Mouse (Mus musculus): ENCODE results near the gene Cmtm4.

Gene Cmtm4

GRCm38 (mm10) chr8:104411468-104411867, 15.9 kb upstream of the Cmtm4 start:
- DNase-seq (ENCODE audit: low read depth, low spot score): no peak

DNA sequence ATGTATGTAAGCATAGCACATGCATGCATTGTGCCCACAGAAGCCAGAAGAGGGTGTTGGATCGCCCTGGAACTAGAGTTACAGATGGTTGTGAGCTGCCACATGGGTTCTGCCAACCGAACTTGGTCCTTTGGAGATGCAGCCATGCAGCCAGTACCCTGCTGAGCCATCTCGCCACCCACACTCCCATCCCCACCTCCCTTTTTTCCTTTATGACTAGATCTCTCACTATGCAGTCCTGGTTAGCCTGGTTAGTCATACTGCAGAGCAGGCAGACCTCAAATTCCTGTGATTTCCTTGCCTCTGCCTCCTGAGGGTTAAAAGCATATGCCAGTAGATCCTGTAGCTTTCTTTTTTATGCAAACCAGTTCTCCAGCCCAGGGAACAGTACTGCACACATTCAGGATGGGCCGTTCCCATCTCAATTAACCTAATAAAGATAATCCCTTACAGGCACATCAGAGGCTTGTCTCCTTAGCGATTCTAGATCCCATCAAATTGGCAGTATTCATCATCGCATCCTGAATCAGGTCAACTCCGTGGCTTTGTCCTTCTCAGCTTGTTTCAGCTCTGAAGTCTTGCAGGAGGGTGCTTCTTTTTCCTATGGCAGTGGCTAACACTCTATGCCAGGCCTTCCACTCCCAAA, 15.1 kb upstream of the Cmtm4 start:
- DNase-seq (ENCODE audit: low read depth, low spot score): no peak

DNA sequence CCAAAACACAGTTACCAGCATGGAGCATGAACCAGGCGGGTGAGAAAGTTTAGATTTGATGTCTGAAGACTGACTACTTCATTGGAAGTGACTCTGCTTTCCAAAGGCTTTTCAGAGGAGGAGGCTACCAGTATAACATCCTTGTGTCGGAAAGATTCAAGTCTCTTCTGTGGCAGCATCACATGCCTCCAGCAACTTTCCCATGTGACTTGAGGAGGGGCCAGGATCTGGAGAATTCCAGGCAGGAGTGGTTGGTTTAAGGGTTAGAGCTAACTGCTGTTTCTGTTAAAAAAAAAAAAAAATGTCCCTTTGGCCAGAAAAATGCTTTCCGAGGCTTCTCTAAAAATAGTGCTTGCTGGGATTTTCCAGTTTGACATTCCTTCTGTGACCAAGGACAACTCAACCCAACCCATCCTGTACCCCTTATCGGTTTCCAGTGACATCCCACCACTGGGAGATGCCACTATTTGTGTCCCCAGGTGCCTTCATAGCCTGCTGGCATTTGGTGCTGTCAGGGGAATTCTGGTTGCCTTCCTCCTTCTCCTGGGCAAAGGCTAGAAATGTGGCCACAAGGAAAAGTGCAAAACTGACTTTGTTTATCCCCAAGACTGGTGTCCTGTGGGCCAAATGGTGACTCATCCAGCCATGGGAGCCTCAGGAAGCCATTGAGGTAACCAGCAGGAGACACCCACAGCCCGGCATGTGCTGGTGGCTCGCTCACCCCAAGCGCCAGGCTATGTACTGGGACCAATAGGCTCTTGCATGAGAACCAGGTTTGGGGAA, 12.9 kb upstream of the Cmtm4 start:
- DNase-seq (ENCODE audit: low read depth, low spot score): no peak

DNA sequence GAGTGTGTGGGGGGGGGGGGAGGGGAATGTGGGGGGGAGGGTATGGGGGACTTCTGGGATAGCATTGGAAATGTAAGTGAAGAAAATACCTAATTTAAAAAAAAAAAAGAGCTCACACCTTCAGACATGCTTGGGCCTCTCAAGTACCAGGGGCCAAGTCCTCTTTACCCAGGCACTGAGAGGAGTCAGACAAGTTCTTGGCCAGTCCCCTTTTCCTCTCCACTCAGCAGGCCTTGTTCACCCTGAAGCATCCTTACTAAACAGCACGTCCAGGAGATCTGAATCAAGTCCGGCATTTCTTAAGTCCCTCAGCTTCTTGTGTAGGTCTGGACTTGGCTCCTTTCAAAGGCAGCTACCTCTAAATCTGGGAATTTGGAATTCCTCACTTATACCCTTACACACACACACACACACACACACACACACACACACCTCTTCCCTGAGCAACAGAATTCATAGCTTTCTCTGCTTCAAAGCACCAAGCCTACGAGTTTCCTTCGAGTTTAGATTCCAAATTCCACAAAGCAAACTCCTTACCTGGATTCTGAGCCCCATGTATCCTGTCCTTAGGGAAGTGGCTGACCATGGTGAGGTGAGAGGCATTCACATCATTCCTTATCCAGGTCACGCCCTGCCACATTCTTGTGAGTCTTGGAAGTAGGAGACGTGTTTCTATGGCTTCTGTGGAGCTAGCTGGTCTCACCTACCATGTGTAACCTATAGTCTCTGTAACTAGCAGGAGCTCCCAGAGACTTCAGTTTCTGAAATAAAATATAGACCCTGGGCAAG, 10.9 kb upstream of the Cmtm4 start:
- no peak for DNase-seq (ENCODE audit: low read depth, low spot score)

DNA sequence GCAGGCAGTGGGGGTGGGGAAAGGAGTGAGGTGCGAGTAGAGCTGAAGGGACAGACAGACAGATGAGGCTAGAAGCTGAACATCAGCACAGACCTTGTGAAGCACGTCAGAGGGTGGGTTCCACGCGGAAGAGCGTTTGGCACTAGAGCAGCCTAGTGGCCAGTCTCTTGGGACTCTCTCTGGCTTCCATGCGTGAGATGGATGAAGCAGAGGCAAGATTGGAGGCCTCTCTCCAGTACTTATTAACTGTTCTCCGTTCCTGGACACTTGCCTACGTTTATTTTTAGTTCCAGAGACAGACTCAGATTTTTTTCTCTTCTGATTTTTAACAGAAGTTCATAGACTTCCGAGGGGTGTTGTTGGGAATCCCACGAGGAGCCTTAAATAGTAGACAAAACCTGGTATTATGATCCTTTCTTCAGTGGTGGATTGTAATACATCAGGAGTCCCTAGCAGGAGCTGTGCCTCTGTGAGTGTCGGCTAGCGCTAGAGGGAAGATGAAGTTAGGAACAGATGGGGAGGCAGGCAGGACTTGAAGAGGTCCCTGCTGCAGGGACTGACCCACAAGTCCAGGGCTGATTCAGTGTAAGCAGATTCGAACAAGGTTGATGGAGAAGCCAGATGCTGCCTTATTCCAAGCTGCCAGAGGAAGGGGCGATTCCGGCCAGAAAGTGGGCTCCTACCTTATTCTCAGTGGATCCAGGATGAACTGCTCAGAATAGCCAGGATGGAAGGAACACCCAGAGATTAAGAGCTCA, 10.0 kb upstream of the Cmtm4 start:
- DNase-seq (ENCODE audit: low read depth, low spot score): no peak

DNA sequence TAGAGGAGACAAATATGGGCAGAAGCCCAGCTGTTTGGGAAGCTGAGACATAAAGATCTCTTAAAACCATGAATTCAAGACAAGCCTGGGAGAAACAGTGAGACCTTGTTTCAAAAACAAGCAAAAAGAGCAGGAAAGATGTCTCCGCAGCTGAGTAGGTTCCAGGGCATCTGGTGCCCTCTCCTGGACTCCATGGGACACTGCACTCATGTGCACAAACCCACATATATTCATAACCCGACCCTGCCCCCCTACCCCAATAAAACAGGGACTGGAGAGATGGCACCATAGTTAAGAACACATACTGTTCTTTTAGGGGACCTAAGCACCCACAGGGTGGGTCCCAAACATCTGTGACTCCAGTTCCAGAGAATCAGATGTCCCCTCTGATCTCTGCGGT, 8.0 kb upstream of the Cmtm4 start:
- no peak for DNase-seq (ENCODE audit: low read depth, low spot score)

DNA sequence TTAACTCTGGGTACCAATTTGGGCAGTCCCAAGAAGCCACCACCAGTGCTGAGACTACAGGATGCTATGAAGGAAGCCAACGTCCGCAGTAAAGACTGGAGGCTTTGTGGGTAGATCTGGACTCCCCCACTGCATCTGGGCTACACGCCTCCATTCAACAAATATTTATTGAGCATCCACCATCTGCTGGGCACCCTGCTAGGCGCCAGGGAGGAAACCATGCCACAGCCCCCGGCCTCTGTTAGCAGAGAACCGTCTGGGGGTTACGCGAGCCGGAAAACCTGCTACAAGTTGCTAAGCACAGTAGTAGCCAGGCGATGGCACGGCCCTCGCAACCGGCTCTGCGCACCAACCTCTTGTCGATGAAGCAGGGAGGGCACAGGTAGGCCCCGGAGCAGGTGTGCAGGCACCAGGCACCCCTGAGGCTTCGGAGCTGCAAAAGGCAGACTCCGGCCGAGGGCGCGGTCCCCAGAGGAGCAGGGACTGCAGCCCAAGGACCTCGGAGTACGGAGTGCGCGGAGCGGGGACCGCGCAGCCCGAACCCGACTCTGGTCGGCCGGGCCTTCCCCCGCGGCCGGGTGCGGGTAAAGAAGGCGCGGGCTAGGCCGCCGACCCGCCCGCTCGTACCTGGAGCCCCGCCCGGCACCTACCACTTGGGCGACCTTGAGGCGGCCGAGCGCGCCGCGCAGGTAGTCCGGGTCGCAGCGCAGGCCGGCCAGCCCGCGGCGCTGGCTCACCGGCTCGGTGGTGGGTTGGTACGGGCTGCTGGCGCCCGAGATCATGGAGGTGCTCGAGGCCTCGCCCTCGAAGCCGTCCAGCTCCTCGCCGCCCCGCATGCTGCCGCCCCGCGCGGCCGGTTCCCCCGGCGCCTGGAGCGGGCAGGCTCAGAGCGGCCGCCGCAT, 555 bp downstream of the Cmtm4 start:
- peak; percentile 62 for DNase-seq (ENCODE audit: low read depth, low spot score)

GRCm38 (mm10) chr8:104393767-104394166, 1.8 kb downstream of the Cmtm4 start:
- no peak for DNase-seq (ENCODE audit: low read depth, low spot score)

DNA sequence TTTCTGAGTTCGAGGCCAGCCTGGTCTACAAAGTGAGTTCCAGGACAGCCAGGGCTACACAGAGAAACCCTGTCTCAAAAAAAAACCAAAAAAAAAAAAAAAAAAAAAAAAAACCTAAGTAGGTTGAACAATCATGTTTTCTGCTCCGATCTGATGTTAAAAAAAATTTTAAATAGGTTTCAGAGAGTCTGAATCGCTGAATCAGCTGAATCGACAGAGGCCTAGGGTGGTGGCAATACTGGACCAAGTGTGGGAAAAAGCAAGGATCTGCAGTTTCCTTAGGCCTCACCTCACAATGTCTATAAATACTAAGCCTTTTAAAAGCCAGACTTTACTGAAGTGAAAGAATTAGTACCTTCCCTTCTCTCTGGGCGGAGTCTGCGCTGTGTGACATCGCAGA, 2.5 kb downstream of the Cmtm4 start:
- DNase-seq (ENCODE audit: low read depth, low spot score): no peak

DNA sequence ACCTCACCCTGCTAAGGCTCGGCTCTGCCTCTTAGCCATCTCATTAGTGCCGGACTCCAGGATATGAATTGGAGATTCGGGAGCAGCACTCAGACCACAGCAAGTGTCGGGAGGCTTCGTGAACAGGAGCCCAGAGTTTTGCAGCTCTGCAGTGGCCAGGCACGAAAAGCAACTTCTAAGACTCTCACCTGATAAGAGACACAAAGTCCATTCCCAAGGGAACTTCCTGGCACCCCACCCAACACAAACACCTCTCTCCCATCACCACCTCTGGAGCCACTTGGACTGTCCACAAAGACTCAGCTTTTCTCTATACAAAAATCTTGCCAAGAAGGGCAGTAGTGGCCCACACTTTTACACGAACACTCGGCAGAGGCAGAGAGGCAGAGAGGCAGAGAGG, 5.4 kb downstream of the Cmtm4 start:
- DNase-seq (ENCODE audit: low read depth, low spot score): no peak

- DNase-seq (ENCODE audit: low read depth, low spot score): no peak
Measured at GRCm38 (mm10) chr8:104387980-104388379, 7.6 kb downstream of the Cmtm4 start.

DNA sequence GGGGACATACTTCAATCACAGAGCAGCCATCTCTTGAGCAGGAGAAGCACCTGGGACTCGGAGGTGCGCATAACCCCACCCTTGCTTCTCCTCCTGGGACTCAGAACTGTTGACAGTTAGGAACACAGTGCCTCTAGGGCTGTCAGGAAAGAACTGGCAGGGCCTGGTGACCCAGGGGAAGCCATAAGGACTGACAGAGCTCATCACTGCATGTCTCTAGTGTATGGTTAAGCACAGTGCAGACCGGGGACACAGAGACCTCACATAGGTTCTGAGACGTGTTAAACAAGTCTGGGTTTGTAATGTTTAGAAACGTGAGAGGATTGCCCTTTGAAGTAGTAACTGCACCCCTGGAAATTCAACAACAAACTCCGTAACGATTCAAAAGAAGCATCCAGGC, 8.1 kb downstream of the Cmtm4 start:
- DNase-seq (ENCODE audit: low read depth, low spot score): no peak

- no peak for DNase-seq (ENCODE audit: low read depth, low spot score)
Measured at GRCm38 (mm10) chr8:104386693-104387092, 8.9 kb downstream of the Cmtm4 start.

DNA sequence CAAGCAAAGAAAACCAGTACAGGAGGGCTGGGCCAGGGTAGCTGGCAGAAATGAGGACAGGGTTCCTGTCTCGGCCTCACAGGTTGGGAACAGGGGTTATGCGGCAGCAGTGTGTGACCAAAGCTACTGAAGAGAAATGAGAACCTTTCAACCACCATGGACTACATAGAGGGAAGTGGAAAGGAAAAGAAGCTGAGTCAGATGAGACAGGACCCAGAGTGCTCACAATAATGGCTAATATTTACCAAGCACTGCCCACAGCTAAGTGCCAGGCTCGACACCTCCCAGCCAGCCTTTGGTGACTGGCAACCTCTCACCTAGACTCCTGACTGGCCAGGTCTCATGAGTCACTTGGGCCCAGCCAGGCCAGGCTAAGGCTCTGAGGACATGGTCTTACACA, 11.6 kb downstream of the Cmtm4 start:
- no peak for DNase-seq (ENCODE audit: low read depth, low spot score)

GRCm38 (mm10) chr8:104383296-104383695, 12.3 kb downstream of the Cmtm4 start:
- no peak for DNase-seq (ENCODE audit: low read depth, low spot score)

- no peak for DNase-seq (ENCODE audit: low read depth, low spot score)
Measured at GRCm38 (mm10) chr8:104380961-104381411, 14.6 kb downstream of the Cmtm4 start.

- no peak for DNase-seq (ENCODE audit: low read depth, low spot score)
Measured at GRCm38 (mm10) chr8:104380269-104380668, 15.3 kb downstream of the Cmtm4 start.

GRCm38 (mm10) chr8:104379301-104379836, 16.2 kb downstream of the Cmtm4 start:
- no peak for DNase-seq (ENCODE audit: low read depth, low spot score)

DNA sequence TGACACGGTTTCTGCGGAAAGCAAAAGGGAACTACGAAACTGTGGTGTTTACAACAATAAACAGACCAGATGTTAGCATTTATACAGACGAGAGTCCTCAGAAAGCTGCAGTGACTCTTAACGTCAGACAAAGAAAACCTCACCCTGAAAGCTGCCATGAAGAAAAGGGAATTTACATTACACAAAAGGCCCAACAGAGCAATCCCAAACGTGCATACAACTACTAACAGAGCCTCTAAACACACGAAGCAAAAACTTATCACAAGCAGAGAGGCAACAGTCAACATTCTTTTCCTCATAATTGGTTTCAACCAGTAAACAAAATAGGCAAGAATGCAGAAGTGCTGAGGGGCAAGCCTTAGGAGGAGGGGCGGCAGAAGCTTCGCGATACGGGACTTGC, 18.9 kb downstream of the Cmtm4 start:
- DNase-seq (ENCODE audit: low read depth, low spot score): no peak

DNA sequence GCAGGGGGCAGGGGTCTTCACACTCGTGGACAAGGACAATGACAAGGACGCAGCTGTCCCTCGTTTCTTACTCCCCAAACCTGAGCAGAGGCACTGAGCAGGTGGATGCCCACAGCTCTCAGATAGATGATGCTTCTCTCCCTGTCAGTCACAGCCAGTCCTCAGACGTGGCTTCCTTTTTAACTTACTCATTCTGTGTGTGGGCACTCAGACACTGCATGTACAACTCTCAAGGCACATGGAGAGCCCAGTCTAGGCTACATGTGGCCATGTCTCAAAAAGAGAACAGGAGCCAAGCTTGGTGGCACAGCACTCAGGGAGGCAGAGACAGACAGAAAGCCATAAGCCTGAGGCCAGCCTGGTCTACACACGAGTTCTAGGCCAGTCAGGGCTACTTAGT, 19.6 kb downstream of the Cmtm4 start:
- no peak for DNase-seq (ENCODE audit: low read depth, low spot score)
